Mouse (Mus musculus) heart, postnatal 4 days (tissue): Measurements from ENCODE around the gene Uqcr11. TPM values are rescaled to one million over a fixed set of nuclear protein-coding genes. Genes with fewer than 3 reads are reported as not detected.

ENCODE experiments used
- DNase-seq: peaks from one replicate; pipeline ENCODE4 v3.0.0; 2021
- total RNA-seq, 2 experiments: library from RNA; stranded (reverse); gene quantifications; 2 replicates each; pipeline ENCODE4 v1.2.3; 2021

Uqcr11 gene
- total RNA-seq, 2 experiments from 2014 or later, result 1,257 to 1,372 TPM

- no peak for DNase-seq
These were observed 8.5 kb downstream of the Uqcr11 start for GRCm38 (mm10) chr10:80398174-80398535.

- DNase-seq, result no peak
These were observed 9.0 kb downstream of the Uqcr11 start for GRCm38 (mm10) chr10:80397524-80398173.

GRCm38 (mm10) chr10:80396822-80397523, 9.7 kb downstream of the Uqcr11 start:
- DNase-seq, result no peak

- DNase-seq, result no peak
These were observed 11.5 kb downstream of the Uqcr11 start for GRCm38 (mm10) chr10:80395025-80395627.

GRCm38 (mm10) chr10:80392687-80393086, 13.9 kb downstream of the Uqcr11 start:
- DNase-seq, result no peak

- no peak for DNase-seq
These were observed 15.9 kb downstream of the Uqcr11 start for GRCm38 (mm10) chr10:80390697-80391096.

- no peak for DNase-seq
These were observed 17.4 kb downstream of the Uqcr11 start for GRCm38 (mm10) chr10:80389185-80389708.

GRCm38 (mm10) chr10:80388731-80389130, 17.9 kb downstream of the Uqcr11 start:
- no peak for DNase-seq

- DNase-seq, result peak; percentile 94
These were observed 19.1 kb downstream of the Uqcr11 start, which contains the start of gene Mex3d for GRCm38 (mm10) chr10:80387522-80387959. Mex3d (minus strand) TSS chr10:80387659.

- DNase-seq, result peak; percentile 50
These were observed 19.7 kb downstream of the Uqcr11 start for GRCm38 (mm10) chr10:80386735-80387471.

GRCm38 (mm10) chr10:80385811-80386734, 20.6 kb downstream of the Uqcr11 start:
- peak; percentile 71 for DNase-seq

- no peak for DNase-seq
These were observed 21.3 kb downstream of the Uqcr11 start for GRCm38 (mm10) chr10:80385310-80385709.

GRCm38 (mm10) chr10:80384709-80385108, 21.9 kb downstream of the Uqcr11 start:
- no peak for DNase-seq

- DNase-seq, result no peak
These were observed 22.5 kb downstream of the Uqcr11 start for GRCm38 (mm10) chr10:80384115-80384639.

- no peak for DNase-seq
These were observed 23.2 kb downstream of the Uqcr11 start for GRCm38 (mm10) chr10:80383431-80383830.

- no peak for DNase-seq
These were observed 23.8 kb downstream of the Uqcr11 start for GRCm38 (mm10) chr10:80382641-80383365.

- DNase-seq, result peak; percentile 59
These were observed 28.9 kb downstream of the Uqcr11 start for GRCm38 (mm10) chr10:80377716-80378115.

- DNase-seq, result peak; percentile 98
These were observed 30.5 kb downstream of the Uqcr11 start for GRCm38 (mm10) chr10:80376160-80376559.

GRCm38 (mm10) chr10:80374063-80374462, 32.6 kb downstream of the Uqcr11 start:
- DNase-seq, result peak; percentile 87

- no peak for DNase-seq
These were observed 33.9 kb downstream of the Uqcr11 start for GRCm38 (mm10) chr10:80372706-80373105.
